Mouse (Mus musculus): ENCODE data around the gene Lck.

Lck gene

GRCm38 (mm10) chr4:129584884-129585608 is 11.6 kb upstream of the Lck start:
- DNase-seq (ENCODE audit: low spot score) = peak; percentile 72

- no peak for DNase-seq (ENCODE audit: low spot score)
These were observed 10.9 kb upstream of the Lck start for GRCm38 (mm10) chr4:129584370-129584769.

GRCm38 (mm10) chr4:129582251-129582650 is 8.8 kb upstream of the Lck start:
- DNase-seq (ENCODE audit: low spot score) = no peak

GRCm38 (mm10) chr4:129580347-129580746 is 6.9 kb upstream of the Lck start:
- DNase-seq (ENCODE audit: low spot score) = no peak

GRCm38 (mm10) chr4:129578466-129578865 is 5.0 kb upstream of the Lck start, which contains the start of gene Fam167b:
Gene Fam167b (minus strand): TSS chr4:129578549.
- DNase-seq (ENCODE audit: low spot score) = no peak

- no peak for DNase-seq (ENCODE audit: low spot score)
These were observed 4.2 kb upstream of the Lck start for GRCm38 (mm10) chr4:129577688-129578087.

- peak; percentile 48 for DNase-seq (ENCODE audit: low spot score)
These were observed 3.5 kb upstream of the Lck start for GRCm38 (mm10) chr4:129576863-129577491.

- DNase-seq (ENCODE audit: low spot score) = no peak
These were observed 1.9 kb upstream of the Lck start for GRCm38 (mm10) chr4:129575171-129575844.

GRCm38 (mm10) chr4:129573093-129573370 is 409 bp downstream of the Lck start:
- no peak for DNase-seq (ENCODE audit: low spot score)

- DNase-seq (ENCODE audit: low spot score) = no peak
These were observed 977 bp downstream of the Lck start for GRCm38 (mm10) chr4:129572236-129573092.

GRCm38 (mm10) chr4:129571551-129572084 is 1.8 kb downstream of the Lck start:
- no peak for DNase-seq (ENCODE audit: low spot score)

- DNase-seq (ENCODE audit: low spot score) = no peak
These were observed 3.4 kb downstream of the Lck start for GRCm38 (mm10) chr4:129570028-129570427.

- DNase-seq (ENCODE audit: low spot score) = no peak
These were observed 5.1 kb downstream of the Lck start for GRCm38 (mm10) chr4:129568366-129568765.

GRCm38 (mm10) chr4:129565139-129565538 is 8.3 kb downstream of the Lck start:
- DNase-seq (ENCODE audit: low spot score) = no peak

GRCm38 (mm10) chr4:129563718-129564117 is 9.7 kb downstream of the Lck start:
- no peak for DNase-seq (ENCODE audit: low spot score)

GRCm38 (mm10) chr4:129561184-129561583 is 12.3 kb downstream of the Lck start:
- DNase-seq (ENCODE audit: low spot score) = no peak

- no peak for DNase-seq (ENCODE audit: low spot score)
These were observed 15.0 kb downstream of the Lck start for GRCm38 (mm10) chr4:129558321-129558955.

GRCm38 (mm10) chr4:129557256-129557808 is 16.1 kb downstream of the Lck start:
- DNase-seq (ENCODE audit: low spot score) = no peak

- peak; percentile 66 for DNase-seq (ENCODE audit: low spot score)
These were observed 16.8 kb downstream of the Lck start for GRCm38 (mm10) chr4:129556532-129557223.

- peak; percentile 21 for DNase-seq (ENCODE audit: low spot score)
These were observed 17.4 kb downstream of the Lck start for GRCm38 (mm10) chr4:129555862-129556531.
